Mouse (Mus musculus) fibroblast of lung, adult 2 months (primary cell): Measurements from ENCODE around the gene 4931406P16Rik.
"Not testable (repeated sequence)": the region's sequence is repeated elsewhere in the genome, so short reads cannot be mapped to it uniquely, and the experiment has no call there.

Experiments used
- DNase-seq: peaks from one replicate; pipeline ENCODE4 v3.0.0-alpha.2; 2011; ENCODE audit warnings: low read depth

The 4931406P16Rik gene

DNA sequence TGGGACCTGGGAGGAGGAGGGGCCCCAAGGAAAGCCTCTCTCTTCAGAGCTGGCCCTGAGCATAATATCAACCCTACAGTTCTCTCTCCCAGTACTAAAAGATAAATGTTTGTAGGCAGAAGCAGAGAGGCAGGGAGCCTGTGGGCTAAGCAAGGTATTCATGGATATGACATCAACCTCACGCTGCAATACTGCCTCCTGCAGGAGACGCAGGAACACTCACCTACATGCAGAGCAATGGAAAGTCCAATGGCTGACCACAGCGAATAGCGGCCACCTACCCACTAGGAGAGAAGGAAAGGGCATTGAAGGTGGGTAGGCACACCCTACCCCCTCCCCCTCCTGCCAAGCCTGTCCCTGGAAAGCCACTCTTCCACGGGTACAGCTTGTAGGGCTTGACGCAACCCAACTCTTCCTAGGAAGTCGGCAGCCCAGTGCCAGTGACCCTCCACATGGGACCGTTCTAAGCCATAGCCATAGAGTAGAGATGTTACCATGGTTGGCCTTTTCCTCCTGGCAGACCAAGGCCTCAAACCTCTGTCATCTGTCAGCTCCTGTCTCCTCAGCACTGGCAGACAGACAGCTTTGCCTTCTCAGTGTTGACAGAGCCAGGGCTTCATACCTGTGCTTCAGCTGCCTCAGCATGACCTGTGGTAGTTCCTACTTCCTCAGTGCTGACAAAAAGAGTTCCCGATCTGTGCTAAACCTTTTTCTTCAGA, 105.2 kb downstream of the 4931406P16Rik start:
- no peak for DNase-seq

DNA sequence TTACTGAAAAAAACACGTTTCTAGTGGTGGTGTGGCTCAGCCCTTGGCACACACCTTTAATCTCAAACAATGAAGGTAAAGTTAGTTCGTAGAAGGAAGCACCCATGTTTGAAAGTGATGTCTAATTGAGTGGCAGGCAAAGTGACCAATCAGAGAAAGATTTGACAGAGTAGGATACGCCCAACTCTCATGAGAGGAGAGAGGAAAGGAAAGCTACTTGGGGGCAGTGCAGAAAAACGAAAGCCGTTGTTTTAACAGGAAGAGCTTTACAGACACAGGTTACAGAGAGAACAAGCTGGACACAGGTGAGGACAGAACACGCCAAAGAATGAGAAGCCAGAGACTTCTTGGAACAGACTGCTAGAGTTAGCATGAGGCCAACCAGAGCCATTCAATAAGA, 107.0 kb downstream of the 4931406P16Rik start:
- no peak for DNase-seq

DNA sequence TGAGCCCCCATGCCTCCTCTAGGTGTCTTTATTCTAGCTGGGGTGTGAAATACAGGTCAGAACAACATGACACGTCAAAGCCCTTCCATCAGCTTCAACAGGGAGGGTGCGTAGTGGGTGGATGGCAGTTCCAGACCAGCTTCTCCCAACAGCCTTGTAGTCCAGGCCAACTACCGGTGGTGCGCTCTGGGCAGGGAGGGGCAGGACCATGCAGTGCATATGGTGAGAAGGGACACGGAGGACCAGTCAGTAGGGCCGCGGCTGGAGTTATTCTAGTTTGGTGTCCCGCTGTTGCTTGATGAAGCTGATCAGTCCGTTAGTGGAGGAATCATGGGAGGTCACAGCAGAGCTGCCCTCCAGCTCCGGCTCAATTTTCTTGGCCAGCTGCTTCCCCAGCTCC, 111.2 kb downstream of the 4931406P16Rik start:
- DNase-seq: not testable (repeated sequence)

DNA sequence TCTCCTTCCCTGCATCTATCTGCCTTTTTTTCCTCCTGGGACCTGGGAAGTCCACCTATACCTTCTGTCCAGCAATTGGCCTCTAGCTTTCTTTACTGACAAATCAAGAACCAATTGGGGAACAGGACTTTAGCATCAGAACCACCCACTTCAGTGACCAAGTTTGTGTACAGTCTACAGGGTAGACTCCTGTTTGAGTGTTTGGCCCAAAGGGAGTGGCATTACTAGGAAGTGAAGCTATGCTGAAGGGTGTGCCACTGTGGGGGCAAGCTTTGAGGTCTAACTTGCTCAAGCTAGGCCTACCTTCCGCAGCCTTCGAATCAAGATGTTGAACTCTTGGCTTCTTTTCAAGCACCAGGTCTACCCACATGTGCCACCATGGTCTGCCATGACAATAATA, 112.5 kb downstream of the 4931406P16Rik start:
- DNase-seq: no peak

DNA sequence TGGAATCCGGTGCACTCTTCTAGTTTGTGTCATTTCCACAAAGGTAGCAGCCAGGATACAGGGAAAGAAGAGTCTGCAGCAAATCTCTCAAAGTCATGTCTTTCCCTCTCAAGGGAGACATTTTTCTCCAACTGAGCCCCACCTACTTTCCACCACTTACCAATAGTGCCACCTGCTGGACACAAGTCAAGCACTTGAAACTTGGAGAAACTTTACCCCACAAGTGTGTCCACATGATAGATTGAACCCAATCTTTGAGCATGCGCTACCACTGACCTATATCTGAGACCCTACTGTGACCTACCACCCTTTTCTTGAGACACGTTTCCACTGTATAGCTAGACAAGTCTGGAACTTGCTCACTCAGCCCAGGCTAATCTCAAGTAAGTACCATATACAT, 115.0 kb downstream of the 4931406P16Rik start:
- DNase-seq: no peak

DNA sequence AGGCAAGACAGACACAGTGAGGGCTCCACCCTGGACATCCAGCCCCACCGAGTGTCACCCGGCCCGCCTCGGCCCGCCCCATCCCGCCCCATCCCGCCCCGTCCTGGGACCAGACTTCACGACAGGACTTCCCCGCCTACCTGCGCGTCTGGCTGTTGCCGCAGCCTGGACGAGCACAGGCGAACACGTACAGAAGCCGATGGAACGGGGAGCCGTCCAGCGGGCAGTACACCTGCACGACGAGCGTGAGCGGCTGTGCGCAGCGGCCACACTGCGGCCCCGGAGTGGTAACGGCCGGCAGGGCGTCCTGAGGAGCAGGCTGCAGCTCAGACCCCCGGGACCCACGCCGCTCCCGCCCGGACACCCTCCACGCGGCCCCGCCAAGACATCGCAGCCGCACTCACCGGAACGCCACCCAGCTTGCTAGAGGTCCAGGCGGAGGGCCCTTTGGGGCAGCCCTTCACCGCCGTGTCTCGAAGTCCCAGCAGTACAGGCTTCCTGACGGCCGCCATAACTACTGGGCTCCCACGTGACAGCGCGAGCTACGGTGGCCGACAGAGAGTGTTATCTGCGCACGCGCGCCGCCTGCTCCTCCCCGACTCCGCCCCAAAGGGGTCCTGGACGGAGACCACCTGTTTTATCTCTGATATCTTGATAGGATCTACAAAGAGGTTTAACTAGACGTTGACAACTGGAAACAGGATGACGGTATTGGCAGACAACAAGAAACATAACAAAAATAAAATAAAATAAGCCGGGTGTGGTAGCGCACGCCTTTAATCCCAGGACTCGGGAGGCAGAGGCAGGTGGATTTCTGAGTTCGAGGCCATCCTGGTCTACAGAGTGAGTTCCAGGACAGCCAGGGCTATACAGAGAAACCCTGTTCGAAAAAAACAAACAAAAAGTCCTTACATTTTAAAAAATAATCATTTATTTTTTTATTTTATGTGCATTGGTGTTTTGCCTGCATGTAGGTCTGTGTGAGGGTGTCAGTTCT, 116.9 kb downstream of the 4931406P16Rik start, which contains the start of gene Pdcd2l:
Gene Pdcd2l (minus strand): TSS at position 530 of the 997 bp plus-strand sequence.
- DNase-seq: peak; percentile 67

DNA sequence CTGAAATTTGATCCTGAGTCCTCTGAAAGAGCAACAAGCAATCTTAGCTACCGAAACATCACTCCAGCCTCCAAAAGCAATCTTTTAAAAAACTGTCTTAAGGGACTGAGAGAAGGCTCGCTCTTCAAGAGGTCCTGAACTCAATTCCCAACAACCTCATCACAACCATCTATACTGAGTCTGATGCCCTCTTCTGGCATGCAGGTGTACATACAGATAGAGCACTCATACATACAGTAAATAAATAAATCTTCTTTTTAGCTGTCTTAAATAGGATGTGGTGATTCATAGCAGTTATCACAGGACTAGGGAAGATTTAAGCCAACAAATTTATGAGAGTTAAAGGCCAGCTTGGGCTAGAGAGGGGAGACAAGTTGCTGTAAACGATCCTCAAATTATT, 117.7 kb downstream of the 4931406P16Rik start:
- DNase-seq: no peak

DNA sequence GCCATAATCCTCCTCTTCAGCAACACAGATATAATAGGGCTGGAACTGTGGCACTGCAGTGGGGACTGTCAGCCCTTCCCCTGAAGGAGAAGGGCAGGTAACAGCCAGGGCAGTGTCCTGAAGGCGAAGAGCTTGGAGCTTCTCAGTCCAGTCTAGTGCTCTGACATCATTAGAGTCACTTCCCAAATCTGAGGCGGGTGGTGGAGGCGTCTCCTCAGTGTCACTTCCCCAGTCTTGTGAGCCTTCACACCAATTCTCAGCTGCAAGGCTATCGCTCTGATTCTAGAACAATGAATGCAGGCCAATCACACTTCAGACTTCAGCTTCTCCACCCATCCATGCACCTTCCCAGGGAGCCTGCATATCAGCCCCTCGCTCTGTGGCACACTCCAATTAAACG, 120.5 kb downstream of the 4931406P16Rik start:
- DNase-seq: no peak

DNA sequence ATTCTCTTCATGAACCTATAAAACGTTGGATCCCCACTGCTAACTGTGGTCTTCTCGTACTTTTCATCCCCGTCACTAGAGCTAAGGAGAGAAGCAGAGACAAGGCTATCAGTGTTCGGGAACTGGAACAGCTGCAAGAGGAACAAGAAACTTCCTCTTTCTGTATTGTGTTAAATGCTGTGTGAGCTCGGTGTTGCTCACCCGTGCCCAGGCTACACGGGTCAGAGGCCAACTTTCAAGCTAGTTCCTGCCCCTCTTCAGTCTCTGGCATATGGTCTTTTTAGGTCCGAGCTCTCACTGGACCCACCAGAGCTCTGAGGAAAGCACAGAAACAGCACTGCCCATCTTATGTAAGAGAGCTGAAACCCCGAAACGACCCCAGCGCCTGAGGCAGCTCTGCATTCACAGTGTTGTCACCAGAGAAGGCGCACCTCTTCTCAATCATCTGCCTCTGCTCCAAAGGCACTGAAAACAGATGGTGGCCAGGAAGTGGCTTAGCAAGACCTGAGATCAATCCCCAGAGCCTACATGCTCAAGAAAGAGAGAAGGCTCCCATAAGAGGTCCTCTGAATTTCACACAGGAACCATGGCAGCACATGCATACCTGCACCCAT, 123.9 kb downstream of the 4931406P16Rik start:
- DNase-seq: no peak
